Mouse (Mus musculus): ENCODE results near the gene Sars2. TPM values are rescaled to one million over a fixed set of nuclear protein-coding genes. Genes with fewer than 3 reads are reported as not detected.
A peak's percentile ranks its signal among the peaks of the same experiment; 100 is the strongest.
"Not testable (repeated sequence)": the region's sequence is repeated elsewhere in the genome, so short reads cannot be mapped to it uniquely, and the experiment has no call there.

Sars2 gene
- polyA plus RNA-seq (2011; ENCODE audit: insufficient read length, low read depth, missing spikeins), result 5.2 and 7.1 TPM in 2 replicates

- H3K27ac ChIP-seq (ENCODE audit: insufficient read depth, low read length), result peak within 1 kb of the TSS; percentile 75
- H3K4me1 ChIP-seq (ENCODE audit: control insufficient read depth, insufficient read depth, low read length), result no peaks in the 10 kb centered on the region
- TF ChIP-seq POLR2A (IDR thresholded peaks at IDR 0.05; ENCODE audit: low read depth, low read length), result peak; percentile 86
- peak; percentile 61 for TF ChIP-seq CTCF (IDR thresholded peaks at IDR 0.05; ENCODE audit: borderline replicate concordance, insufficient read depth, low read length)
- peak within 1 kb of the TSS; percentile 78 for H3K4me3 ChIP-seq (ENCODE audit: insufficient read depth, low read length)
Observed at GRCm38 (mm10) chr7:28741709-28742438, at the start of gene Sars2, which contains the start of gene Mrps12. TSS of gene Sars2 (plus strand) at chr7:28741992. TSS of gene Mrps12 (minus strand) at chr7:28741820.

GRCm38 (mm10) chr7:28692545-28693320, 49.1 kb upstream of the Sars2 start, which contains the start of gene Fbxo27:
TSS of gene Fbxo27 (plus strand) at chr7:28692849.
- peak within 1 kb of the TSS; percentile 19 for H3K4me3 ChIP-seq (ENCODE audit: insufficient read depth, low read length)
- H3K4me1 ChIP-seq (ENCODE audit: control insufficient read depth, insufficient read depth, low read length), result no peaks in the 10 kb centered on the region
- H3K27ac ChIP-seq (ENCODE audit: insufficient read depth, low read length), result no peak within 1 kb of the TSS
- no peak for TF ChIP-seq CTCF (IDR thresholded peaks at IDR 0.05; ENCODE audit: borderline replicate concordance, insufficient read depth, low read length)
- TF ChIP-seq POLR2A (IDR thresholded peaks at IDR 0.05; ENCODE audit: low read depth, low read length), result no peak

- TF ChIP-seq POLR2A (IDR thresholded peaks at IDR 0.05; ENCODE audit: low read depth, low read length) (peak; percentile 43; the same call in 1 of the 2 replicates), CTCF (IDR thresholded peaks at IDR 0.05; ENCODE audit: borderline replicate concordance, insufficient read depth, low read length) (no peak)
- H3K4me1 ChIP-seq (ENCODE audit: control insufficient read depth, insufficient read depth, low read length), result no peaks in the 10 kb centered on the region
- peak overlapping the region; percentile 19 for H3K4me3 ChIP-seq (ENCODE audit: insufficient read depth, low read length)
- no peak overlapping the region for H3K27ac ChIP-seq (ENCODE audit: insufficient read depth, low read length)
Observed at GRCm38 (mm10) chr7:28693321-28693966, 48.3 kb upstream of the Sars2 start.

- no peak overlapping the region for H3K27ac ChIP-seq (ENCODE audit: insufficient read depth, low read length)
- no peak overlapping the region for H3K4me3 ChIP-seq (ENCODE audit: insufficient read depth, low read length)
- H3K4me1 ChIP-seq (ENCODE audit: control insufficient read depth, insufficient read depth, low read length), result no peaks in the 10 kb centered on the region
- TF ChIP-seq POLR2A (IDR thresholded peaks at IDR 0.05; ENCODE audit: low read depth, low read length) (no peak), CTCF (IDR thresholded peaks at IDR 0.05; ENCODE audit: borderline replicate concordance, insufficient read depth, low read length) (no peak)
Observed at GRCm38 (mm10) chr7:28694423-28694822, 47.4 kb upstream of the Sars2 start.

- TF ChIP-seq POLR2A (IDR thresholded peaks at IDR 0.05; ENCODE audit: low read depth, low read length) (no peak), CTCF (IDR thresholded peaks at IDR 0.05; ENCODE audit: borderline replicate concordance, insufficient read depth, low read length) (no peak)
- H3K4me3 ChIP-seq (ENCODE audit: insufficient read depth, low read length), result no peak overlapping the region
- no peaks in the 10 kb centered on the region for H3K4me1 ChIP-seq (ENCODE audit: control insufficient read depth, insufficient read depth, low read length)
- no peak overlapping the region for H3K27ac ChIP-seq (ENCODE audit: insufficient read depth, low read length)
Observed at GRCm38 (mm10) chr7:28694966-28695511, 46.8 kb upstream of the Sars2 start.

GRCm38 (mm10) chr7:28697277-28697676, 44.5 kb upstream of the Sars2 start:
- Histone ChIP-seq H3K27ac (ENCODE audit: insufficient read depth, low read length) (no peak overlapping the region), H3K4me3 (ENCODE audit: insufficient read depth, low read length) (no peak overlapping the region), H3K4me1 (ENCODE audit: control insufficient read depth, insufficient read depth, low read length) (no peaks in the 10 kb centered on the region)
- TF ChIP-seq POLR2A (IDR thresholded peaks at IDR 0.05; ENCODE audit: low read depth, low read length) (no peak), CTCF (IDR thresholded peaks at IDR 0.05; ENCODE audit: borderline replicate concordance, insufficient read depth, low read length) (no peak)

- TF ChIP-seq POLR2A (IDR thresholded peaks at IDR 0.05; ENCODE audit: low read depth, low read length), result no peak
- no peak for TF ChIP-seq CTCF (IDR thresholded peaks at IDR 0.05; ENCODE audit: borderline replicate concordance, insufficient read depth, low read length)
- Histone ChIP-seq H3K4me1 (ENCODE audit: control insufficient read depth, insufficient read depth, low read length) (no peaks in the 10 kb centered on the region), H3K27ac (ENCODE audit: insufficient read depth, low read length) (no peak overlapping the region), H3K4me3 (ENCODE audit: insufficient read depth, low read length) (no peak overlapping the region)
Observed at GRCm38 (mm10) chr7:28700269-28700668, 41.5 kb upstream of the Sars2 start.

- not testable (repeated sequence) for H3K4me3 ChIP-seq (ENCODE audit: insufficient read depth, low read length); H3K4me1 ChIP-seq (ENCODE audit: control insufficient read depth, insufficient read depth, low read length); H3K27ac ChIP-seq (ENCODE audit: insufficient read depth, low read length)
Observed at GRCm38 (mm10) chr7:28701306-28701705, 40.5 kb upstream of the Sars2 start.

- no peaks in the 10 kb centered on the region for H3K4me1 ChIP-seq (ENCODE audit: control insufficient read depth, insufficient read depth, low read length)
- no peak for TF ChIP-seq POLR2A (IDR thresholded peaks at IDR 0.05; ENCODE audit: low read depth, low read length)
- TF ChIP-seq CTCF (IDR thresholded peaks at IDR 0.05; ENCODE audit: borderline replicate concordance, insufficient read depth, low read length), result no peak
Observed at GRCm38 (mm10) chr7:28702601-28703143, 39.1 kb upstream of the Sars2 start.

More at GRCm38 (mm10) chr7:28702601-28703143, 39.1 kb upstream of the Sars2 start:
- no peak overlapping the region for H3K27ac ChIP-seq (ENCODE audit: insufficient read depth, low read length)
- H3K4me3 ChIP-seq (ENCODE audit: insufficient read depth, low read length), result no peak overlapping the region
